Mouse (Mus musculus) heart, embryonic 11.5 days (tissue): ENCODE data around the gene Fosb. TPM values are rescaled to one million over a fixed set of nuclear protein-coding genes. Genes with fewer than 3 reads are reported as not detected.

Experiments used
- ATAC-seq: fragments of 200-750 bp; cut with Nextera tagmentation; replicated peaks from 2 replicates; pipeline ENCODE4 v1.8.0; 2017; ENCODE audit warnings: moderate library complexity; ENCODE audit not compliant: insufficient number of reproducible peaks, low FRiP score, low TSS enrichment
- H3K27ac ChIP-seq: fragments of 300-500 bp; sonication (generic); 2 replicates; pipeline ENCODE4 v1.5.1; 2014; ENCODE audit warnings: mild to moderate bottlenecking, low read depth, low read length
- H3K27me3 ChIP-seq: fragments of 300-500 bp; sonication (generic); 2 replicates; pipeline ENCODE4 v1.6.1; 2014; ENCODE audit warnings: mild to moderate bottlenecking, low read length, mixed read lengths; ENCODE audit not compliant: control insufficient read depth, insufficient read depth
- H3K36me3 ChIP-seq: fragments of 300-500 bp; sonication (generic); 2 replicates; pipeline ENCODE4 v1.6.1; 2014; ENCODE audit warnings: mild to moderate bottlenecking, low read length, moderate library complexity, mixed read lengths; ENCODE audit not compliant: control insufficient read depth, insufficient read depth
- H3K4me1 ChIP-seq: fragments of 300-500 bp; sonication (generic); 2 replicates; pipeline ENCODE4 v1.6.1; 2014; ENCODE audit warnings: low read length; ENCODE audit not compliant: control insufficient read depth, insufficient read depth
- H3K4me2 ChIP-seq: fragments of 300-500 bp; sonication (generic); 2 replicates; pipeline ENCODE4 v1.6.1; 2014; ENCODE audit warnings: mild to moderate bottlenecking, moderate library complexity
- H3K4me3 ChIP-seq: fragments of 300-500 bp; sonication (generic); 2 replicates; pipeline ENCODE4 v1.5.1; 2014; ENCODE audit warnings: low read depth, low read length
- H3K9ac ChIP-seq: fragments of 300-500 bp; sonication (generic); 2 replicates; pipeline ENCODE4 v1.6.1; 2014; ENCODE audit warnings: mild to moderate bottlenecking, low read depth, low read length, moderate library complexity
- H3K9me3 ChIP-seq: fragments of 300-500 bp; sonication (generic); replicated peaks from 2 replicates; pipeline ENCODE4 v1.6.1; 2016; ENCODE audit warnings: low read length; ENCODE audit not compliant: control insufficient read depth
- WGBS: fragments of 180-500 bp; shearing (Covaris S2); extraction: QIAGEN DNeasy Blood & Tissue Kit; methylation state at CpG from one replicate; pipeline ENCODE4 v1.1.7; 2014; ENCODE audit not compliant: insufficient replicate concordance; 5-methylcytosine and 5-hydroxymethylcytosine counted together
- polyA plus RNA-seq: library from polyadenylated mRNA; unstranded; fragments of >200 nt; fragmentation: Nextera tagmentation; extraction: Ambion mirVana; gene quantifications from 2 replicates; pipeline ENCODE4 v1.2.1, GENCODE M21; 2014

Gene Fosb
- 0.11 and 0.17 TPM in 2 replicates for polyA plus RNA-seq

GRCm38 (mm10) chr7:19309884-19310641 lies at the start of gene Fosb:
Fosb (minus strand) TSS chr7:19310051.
- H3K27ac ChIP-seq = peak within 1 kb of the TSS; percentile 42

GRCm38 (mm10) chr7:19359299-19359891 lies 49.5 kb upstream of the Fosb start, which contains the start of the genes Cd3eap and Ppp1r13l:
Cd3eap (minus strand) TSS chr7:19359483.
Ppp1r13l (plus strand) TSS chr7:19359749.
- H3K4me1 ChIP-seq = peaks cover 30% of the 10 kb centered on the region
- peaks cover 7% of the 10 kb centered on the region; the same call in 1 of the 2 replicates for H3K27me3 ChIP-seq
- peak within 1 kb of the TSS; percentile 71 for H3K9ac ChIP-seq
- peak within 1 kb of the TSS; percentile 71 for H3K4me3 ChIP-seq
- H3K9me3 ChIP-seq = no peaks in the 10 kb centered on the region
- H3K4me2 ChIP-seq = peak within 1 kb of the TSS; percentile 99
- WGBS = under 1% methylated on average over 29 of the region's 31 CpGs
- H3K27ac ChIP-seq = peak within 1 kb of the TSS; percentile 65
- H3K36me3 ChIP-seq = peaks cover 9% of the 10 kb centered on the region
- peak; percentile 51 for ATAC-seq

More at GRCm38 (mm10) chr7:19309884-19310641, at the start of gene Fosb:
- H3K4me2 ChIP-seq = peak within 1 kb of the TSS; percentile 98
- H3K4me1 ChIP-seq = peaks cover 12% of the 10 kb centered on the region
- under 1% methylated on average over 49 of the region's 49 CpGs for WGBS
- ATAC-seq = peak; percentile 82
- no peaks in the 10 kb centered on the region for H3K9me3 ChIP-seq
- H3K9ac ChIP-seq = peak within 1 kb of the TSS; percentile 69
- H3K27me3 ChIP-seq = peaks cover 22% of the 10 kb centered on the region
- peak within 1 kb of the TSS; percentile 71 for H3K4me3 ChIP-seq
- H3K36me3 ChIP-seq = no peaks in the 10 kb centered on the region

GRCm38 (mm10) chr7:19358634-19359033 lies 48.8 kb upstream of the Fosb start:
- Histone ChIP-seq H3K4me2 (peak overlapping the region; percentile 99), H3K27ac (no peak overlapping the region), H3K9ac (peak overlapping the region; percentile 71), H3K9me3 (no peaks in the 10 kb centered on the region), H3K4me3 (peak overlapping the region; percentile 71), H3K36me3 (peaks cover 13% of the 10 kb centered on the region), H3K4me1 (peaks cover 24% of the 10 kb centered on the region), H3K27me3 (peaks cover 4% of the 10 kb centered on the region; the same call in 1 of the 2 replicates)
- ATAC-seq = no peak
- WGBS = 19% methylated on average over 13 of the region's 13 CpGs

DNA sequence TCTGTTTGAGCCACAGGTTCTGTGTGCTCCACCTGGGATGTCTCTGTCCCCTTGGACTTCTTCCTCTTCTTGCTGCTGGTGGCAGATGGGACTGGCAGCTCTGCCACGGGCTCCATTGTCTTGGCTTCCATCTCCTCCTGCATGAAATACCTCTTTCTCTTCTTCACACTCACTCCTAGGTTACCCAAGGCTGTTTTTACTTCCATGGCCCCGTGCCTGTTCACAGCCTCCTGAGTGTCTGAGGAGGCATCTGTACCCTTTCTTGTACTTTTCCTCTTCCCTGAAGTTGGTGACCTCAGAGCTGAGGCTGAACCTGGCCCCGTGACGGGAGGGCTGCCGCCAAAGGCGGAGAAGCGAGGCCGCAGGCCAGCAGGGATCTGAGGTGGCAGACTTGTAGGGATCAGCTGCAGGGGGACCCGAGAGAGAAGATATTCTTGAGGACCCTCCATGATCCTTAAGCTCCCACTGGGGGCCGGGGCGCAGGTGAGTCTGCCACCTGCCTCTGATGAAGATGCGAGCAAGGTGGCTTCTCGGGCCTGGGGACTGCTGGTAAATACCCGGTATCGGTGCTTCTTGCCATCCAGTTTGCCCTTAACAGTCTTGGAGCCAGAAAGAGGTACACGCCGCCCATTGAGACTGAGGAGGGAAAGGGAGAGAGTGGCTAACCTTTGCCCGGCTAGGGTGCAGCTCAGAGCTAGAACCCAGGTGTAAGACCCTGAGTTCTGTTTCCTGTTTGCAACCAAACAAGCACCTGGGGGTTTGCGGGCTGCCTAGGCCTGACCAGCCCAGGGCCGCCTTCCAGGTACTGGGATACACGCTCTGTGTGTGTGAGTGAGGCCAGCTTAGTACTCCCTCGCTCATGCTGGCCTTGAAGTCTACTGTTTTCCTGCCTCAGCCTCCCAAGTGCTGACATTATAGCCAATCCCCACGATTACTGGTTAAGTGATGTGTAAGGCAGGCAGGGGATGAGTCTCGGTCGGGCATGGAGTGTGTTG lies 47.8 kb upstream of the Fosb start:
- ATAC-seq = no peak
- Histone ChIP-seq H3K36me3 (peaks cover 13% of the 10 kb centered on the region), H3K9me3 (no peaks in the 10 kb centered on the region), H3K4me2 (peak overlapping the region; percentile 99; the same call in 1 of the 2 replicates), H3K4me3 (peak overlapping the region; percentile 71; the same call in 1 of the 2 replicates), H3K9ac (peak overlapping the region; percentile 71; the same call in 1 of the 2 replicates), H3K27ac (no peak overlapping the region), H3K4me1 (peaks cover 16% of the 10 kb centered on the region), H3K27me3 (no peaks in the 10 kb centered on the region)
- WGBS = 91% methylated on average over 25 of the region's 25 CpGs

- no peak for ATAC-seq
Observed at GRCm38 (mm10) chr7:19356311-19356710, 46.5 kb upstream of the Fosb start.

DNA sequence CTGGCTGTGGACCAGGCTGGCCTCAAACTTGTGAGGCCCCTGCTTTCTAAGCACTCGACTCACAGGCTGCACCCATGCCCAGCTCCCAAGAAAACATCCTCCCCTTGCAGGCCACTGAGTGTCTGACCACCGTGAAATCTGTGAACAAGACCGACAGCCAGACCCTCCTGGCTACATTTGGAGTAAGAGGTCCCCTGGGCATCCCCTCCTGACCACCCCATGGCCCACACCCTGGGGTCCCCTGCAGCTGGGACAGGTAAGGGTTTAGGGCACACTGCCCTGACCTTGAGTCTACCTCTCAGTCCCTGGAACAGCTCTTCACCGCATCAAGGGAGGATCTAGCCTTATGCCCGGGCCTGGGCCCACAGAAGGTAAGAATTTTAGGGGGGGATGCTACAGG lies 45.1 kb upstream of the Fosb start:
- Histone ChIP-seq H3K9me3 (no peaks in the 10 kb centered on the region), H3K9ac (no peak overlapping the region), H3K36me3 (peaks cover 21% of the 10 kb centered on the region), H3K4me3 (no peak overlapping the region), H3K4me1 (peaks cover 4% of the 10 kb centered on the region), H3K27ac (no peak overlapping the region), H3K27me3 (no peaks in the 10 kb centered on the region), H3K4me2 (no peak overlapping the region)
- 83% methylated on average over 5 of the region's 5 CpGs for WGBS
- no peak for ATAC-seq

More at GRCm38 (mm10) chr7:19356311-19356710, 46.5 kb upstream of the Fosb start:
- 77% methylated on average over 10 of the region's 10 CpGs for WGBS
- Histone ChIP-seq H3K4me1 (peaks cover 8% of the 10 kb centered on the region), H3K27ac (no peak overlapping the region), H3K4me3 (no peak overlapping the region), H3K9me3 (no peaks in the 10 kb centered on the region), H3K36me3 (peaks cover 18% of the 10 kb centered on the region), H3K27me3 (no peaks in the 10 kb centered on the region), H3K9ac (no peak overlapping the region), H3K4me2 (no peak overlapping the region)

DNA sequence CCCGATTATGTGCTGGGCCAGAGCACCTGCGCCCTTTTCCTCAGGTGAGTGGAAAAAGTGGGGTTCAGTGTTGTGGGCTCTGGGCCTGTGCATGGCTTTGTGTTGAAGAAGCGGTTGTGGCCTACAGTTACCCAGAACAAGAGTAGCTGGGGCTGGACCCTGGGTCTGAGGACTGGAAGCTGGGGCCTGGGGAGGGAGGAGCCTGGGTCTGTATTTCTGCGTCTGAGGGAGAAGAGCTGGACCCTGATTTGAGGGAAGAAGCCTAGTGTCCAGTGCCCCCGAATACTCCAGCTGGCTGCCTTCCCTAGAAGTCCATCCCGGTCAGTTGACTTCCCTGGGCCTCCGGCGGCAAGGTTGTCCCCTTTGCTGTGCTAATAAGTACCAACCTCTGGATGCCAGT lies 40.4 kb upstream of the Fosb start:
- WGBS = 91% methylated on average over 8 of the region's 8 CpGs

More for the DNA sequence above, 40.4 kb upstream of the Fosb start:
- no peaks in the 10 kb centered on the region for H3K27me3 ChIP-seq
- peaks cover 8% of the 10 kb centered on the region for H3K4me1 ChIP-seq
- H3K9me3 ChIP-seq = no peaks in the 10 kb centered on the region
- no peak overlapping the region for H3K9ac ChIP-seq
- peaks cover 19% of the 10 kb centered on the region for H3K36me3 ChIP-seq
- H3K4me2 ChIP-seq = no peak overlapping the region
- no peak for ATAC-seq
- H3K27ac ChIP-seq = no peak overlapping the region
- H3K4me3 ChIP-seq = no peak overlapping the region
